Mouse (Mus musculus): Measurements from ENCODE around the gene Phc2. TPM values are rescaled to one million over a fixed set of nuclear protein-coding genes. Genes with fewer than 3 reads are reported as not detected.

Gene Phc2
- total RNA-seq (2023), result 10 to 100 TPM; 75.2 to 79.3 TPM

DNA sequence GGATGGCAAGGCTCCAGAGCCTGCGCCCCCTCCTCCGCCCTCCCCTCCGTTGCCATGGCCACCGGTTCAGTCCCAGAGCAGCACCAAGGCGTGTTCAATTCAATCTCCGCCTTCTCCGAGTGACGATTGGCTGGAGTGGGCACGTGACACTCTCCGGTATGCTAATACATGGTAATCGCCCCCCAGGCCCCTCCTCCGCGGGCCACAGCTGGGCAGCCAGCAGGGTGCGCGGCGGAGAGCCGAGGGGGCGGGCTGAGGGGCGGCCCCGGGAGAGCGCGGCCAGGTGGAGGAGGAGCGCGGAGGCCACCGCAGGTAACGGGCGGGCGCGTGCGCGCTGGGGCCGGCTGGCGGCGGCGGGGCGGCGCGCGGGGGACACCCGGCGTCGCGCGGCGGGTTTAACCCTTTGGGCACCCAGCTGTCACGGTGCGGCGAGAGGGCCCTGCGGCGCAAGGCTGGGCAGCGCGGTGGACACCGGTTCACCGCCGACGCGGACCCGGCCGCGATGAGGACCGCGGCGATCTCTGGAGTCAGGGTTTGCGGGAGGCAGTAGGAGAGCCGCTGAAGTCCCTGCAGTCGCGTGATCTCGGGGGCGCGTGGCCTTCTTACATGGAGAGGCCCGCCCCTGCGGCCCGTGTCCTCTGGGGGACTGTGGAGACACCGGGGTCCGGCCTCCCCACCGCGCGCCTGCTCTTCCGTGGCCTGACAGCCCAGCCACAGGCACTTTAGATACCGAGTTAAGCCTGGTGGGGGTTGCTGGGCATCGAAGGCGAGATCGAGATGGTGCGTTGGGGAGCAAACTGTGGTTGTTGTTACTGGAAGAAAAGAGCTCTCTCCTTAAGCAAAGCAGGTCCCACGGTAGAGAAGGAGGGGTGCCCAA lies at the start of gene Phc2:
Phc2 (plus strand) TSS at position 198 of the 877 bp plus-strand sequence.

DNA sequence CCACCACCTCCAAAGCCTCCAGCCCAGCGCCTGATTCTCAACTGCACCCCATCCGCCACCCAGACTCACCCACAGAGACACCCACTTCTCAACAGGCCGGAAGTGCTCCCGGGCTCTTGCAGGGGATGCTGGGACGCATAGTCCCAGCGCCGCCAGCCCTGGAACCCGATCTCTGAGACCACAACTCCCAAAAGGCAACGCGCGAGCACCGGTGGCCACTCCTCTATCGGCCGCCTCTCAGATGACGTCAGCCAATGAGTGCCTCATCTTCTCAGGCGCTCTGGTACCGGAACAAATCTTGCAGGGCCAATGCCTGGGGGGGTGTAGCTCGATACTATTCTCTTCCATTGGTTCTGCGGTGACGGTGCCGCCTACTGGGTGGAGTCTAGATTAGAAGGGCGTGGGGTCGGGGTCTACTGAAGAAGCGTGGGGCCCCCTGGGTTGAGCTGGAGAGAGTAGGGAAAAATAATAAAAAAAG lies 44.5 kb upstream of the Phc2 start, which contains the start of gene Zscan20:
Zscan20 (minus strand) TSS at position 174 of the 478 bp plus-strand sequence.

DNA sequence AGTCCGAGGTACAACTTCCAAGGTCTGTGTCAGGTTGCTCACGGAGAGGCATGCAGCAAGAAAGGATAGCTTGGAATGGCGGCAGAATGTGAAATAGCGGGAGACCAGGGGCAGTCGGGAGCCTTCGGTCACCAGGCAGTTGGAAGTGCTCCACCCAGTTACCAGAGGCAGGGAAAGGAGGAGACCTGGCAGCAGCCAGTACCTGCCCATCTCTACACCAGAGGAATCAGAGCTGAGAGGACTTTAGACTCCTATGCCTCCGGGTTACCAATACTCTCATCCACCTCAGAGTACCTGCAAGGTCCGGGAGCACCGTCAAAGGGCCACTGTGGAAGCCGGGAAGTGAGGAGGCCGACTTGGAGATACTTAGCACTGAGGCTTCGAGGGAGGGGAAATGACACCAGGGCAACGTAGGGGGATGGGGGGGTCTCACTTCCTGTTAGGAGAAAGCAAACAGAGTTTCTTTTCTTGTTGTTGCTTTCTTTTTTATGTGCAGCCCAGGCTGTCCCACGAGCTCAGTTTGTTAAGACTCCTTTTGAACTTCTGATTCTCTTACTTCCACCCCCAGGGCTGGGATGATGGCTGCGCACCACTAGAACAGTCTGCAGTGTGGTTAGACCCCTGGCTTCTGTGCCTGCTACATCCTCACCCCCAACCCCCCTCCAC lies 36.1 kb upstream of the Phc2 start, which contains the start of gene Tlr12:
Tlr12 (minus strand) TSS at position 374 of the 666 bp plus-strand sequence.

DNA sequence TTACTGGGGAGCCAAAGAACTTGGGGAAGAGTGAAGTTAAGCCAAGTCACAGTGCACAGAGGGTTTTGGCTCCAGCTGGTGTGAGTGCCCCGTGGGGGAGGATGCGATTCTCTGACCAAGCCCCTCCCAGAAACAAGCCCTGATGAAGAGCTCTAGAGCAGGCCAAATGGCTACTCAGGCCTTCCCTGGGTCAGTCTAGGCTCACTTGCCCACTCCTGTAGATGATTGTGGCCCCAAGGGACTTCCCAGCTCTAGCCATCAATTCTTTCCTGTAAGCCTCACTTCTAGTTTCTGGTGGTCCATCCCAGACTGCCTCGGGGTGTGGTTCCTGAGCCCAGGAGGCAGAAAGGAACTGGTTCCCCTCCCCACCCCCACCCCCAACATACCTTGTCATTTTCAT lies 100.6 kb downstream of the Phc2 start, which contains the start of gene A3galt2:
A3galt2 (plus strand) TSS at position 301 of the 400 bp plus-strand sequence.

Other genes starting within 250 kb of the Phc2 start
- gene Zscan20, start 44.6 kb upstream of the Phc2 start, total RNA-seq (2023), result 1 to 10 TPM; 5.6 to 6.1 TPM
- gene Tlr12, start 36.1 kb upstream of the Phc2 start, total RNA-seq (2023), result 10 to 100 TPM in 1 of 2 experiments, 1 to 10 TPM in 1; 9.2 to 12.8 TPM
- under 1 TPM; 0.50 to 0.85 TPM for gene A3galt2, start 100.7 kb downstream of the Phc2 start, total RNA-seq (2023)
- 10 to 100 TPM; 25.3 to 25.6 TPM for gene Zfp362, start 151.3 kb downstream of the Phc2 start, total RNA-seq (2023)
- gene Trim62, start 228.9 kb downstream of the Phc2 start, total RNA-seq (2023), result 1 to 10 TPM; 6.3 to 7.3 TPM

Data from monocyte, adult 59 days (primary cell).